Mouse (Mus musculus) T-helper 17 cell (primary cell): ENCODE results near the gene Cntn1.

Experiments
- in situ Hi-C, 2 experiments: fragments of 300-600 bp; cut with MboI, MseI; formaldehyde crosslinking; loops; 1 replicate in 1 of 2; 2 replicates in 1 of 2; pipeline ENCODE4 v1.15.1; 2025; ENCODE audit warnings: high pct_unique_total_duplicates in 2 of 2

Gene Cntn1

DNA sequence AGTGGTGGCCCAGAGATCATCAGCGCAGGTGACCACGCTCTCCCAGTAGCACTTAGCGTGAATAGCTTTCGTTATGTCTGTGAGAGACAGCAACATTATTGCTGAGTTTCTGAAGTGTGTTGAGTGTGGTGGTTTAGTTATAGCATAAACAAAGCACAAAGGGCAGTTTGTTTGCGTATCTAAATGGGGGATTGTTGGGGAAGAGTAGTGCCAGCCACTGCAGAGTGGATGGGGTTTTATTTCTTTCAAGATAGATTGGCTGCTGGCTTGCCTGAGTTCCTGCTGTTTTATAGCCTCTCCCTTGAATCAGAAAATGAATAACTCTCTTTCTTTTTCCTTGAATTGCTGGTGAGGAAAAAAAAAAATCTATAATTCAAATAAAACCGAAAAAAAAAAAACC lies 86.1 kb downstream of the Cntn1 start:
- in situ Hi-C loops = no loop called here

DNA sequence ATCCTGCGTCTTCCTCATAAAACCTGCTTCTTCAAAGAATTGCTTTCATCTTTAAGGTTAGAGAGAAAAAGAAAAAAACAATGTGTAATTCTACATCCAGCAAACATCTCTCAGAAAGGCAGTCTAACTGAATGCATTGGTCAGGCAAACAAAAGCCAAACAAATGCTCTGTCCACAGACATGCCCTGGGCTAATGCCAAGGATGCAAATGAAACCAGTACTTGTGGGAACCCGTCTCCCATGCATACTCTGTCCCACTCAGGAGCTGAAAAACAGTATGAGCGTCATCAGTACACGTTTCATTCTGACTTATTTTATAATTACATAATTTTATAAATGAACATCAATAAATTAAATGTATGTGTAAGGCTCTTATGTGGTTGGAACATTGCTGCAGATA lies 91.0 kb downstream of the Cntn1 start:
- in situ Hi-C loops = no loop called here

DNA sequence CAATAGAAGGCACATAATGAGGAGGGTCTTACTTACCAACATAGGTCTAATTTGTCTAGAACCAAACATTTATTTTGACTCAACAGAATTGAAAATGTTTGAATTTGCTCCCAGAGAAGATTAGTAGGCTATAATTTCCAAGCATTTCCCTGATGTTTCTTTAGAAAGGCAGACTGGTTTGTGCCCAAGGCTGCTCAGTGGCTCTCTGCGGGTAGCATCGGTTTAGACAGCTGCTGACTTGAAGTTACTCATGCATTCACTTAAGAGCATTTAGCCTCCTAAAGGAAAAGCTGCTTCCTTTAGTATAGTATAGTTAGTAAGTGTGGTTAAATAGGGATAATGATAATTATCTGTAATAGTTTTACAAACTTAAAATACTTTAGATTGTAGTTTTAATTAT lies 104.0 kb downstream of the Cntn1 start:
- in situ Hi-C loops = no loop called here

DNA sequence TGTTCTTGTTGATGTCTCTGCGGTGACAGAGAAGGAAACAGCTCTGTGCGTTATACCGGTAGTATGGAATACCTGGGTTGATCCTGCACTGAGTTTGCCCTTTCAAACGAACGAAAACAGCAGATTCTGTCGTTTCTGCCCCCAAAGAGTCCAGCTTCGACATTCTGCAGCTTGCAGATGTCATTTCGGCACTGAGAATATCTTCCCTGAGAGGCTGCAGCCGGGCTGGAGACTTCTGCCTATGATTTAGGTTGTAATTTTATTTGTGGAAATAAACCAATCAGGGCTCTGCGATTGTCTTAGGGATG lies 109.8 kb downstream of the Cntn1 start:
- in situ Hi-C loops = no loop called here

DNA sequence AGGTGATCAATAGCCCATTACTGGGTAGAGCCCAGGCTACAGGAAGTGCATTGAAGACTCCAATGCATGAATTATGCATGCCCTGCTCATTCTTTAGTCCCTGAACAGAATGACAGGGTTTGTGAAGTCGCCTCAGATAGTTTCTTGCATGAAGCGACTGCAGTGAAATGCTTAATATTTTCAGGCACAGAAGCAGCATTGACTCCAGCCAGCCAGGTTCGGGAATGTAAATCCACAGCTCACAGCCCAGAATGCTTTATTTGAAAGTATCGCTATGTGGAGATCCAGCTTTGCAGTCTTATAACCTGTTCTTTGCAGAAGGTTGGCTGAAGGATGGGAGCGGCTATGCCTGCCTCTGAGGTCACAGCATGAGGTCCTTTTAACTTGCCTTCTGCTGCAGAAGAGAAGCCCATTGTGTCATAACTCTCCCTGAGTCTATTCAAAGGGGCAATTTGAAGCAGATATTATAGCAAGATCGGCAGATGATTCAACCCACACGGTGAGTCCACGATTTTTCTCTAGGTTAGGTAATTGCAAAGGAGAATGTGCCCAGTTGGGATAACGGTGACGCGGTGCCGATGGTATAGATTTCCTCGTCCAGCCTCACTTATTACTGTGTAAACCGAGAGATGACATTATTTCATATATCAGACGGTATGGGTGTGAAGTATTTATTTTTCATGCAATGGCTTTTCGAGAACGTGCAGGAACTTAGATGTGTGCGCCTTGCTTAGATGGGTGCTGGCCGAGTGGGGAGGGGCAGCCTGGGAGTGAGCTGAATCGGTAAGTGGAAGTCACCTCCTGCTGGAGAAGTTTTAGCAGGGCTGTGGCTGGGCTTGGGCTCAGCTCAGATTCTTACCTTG lies 110.4 kb downstream of the Cntn1 start:
- in situ Hi-C loops = no loop called here

DNA sequence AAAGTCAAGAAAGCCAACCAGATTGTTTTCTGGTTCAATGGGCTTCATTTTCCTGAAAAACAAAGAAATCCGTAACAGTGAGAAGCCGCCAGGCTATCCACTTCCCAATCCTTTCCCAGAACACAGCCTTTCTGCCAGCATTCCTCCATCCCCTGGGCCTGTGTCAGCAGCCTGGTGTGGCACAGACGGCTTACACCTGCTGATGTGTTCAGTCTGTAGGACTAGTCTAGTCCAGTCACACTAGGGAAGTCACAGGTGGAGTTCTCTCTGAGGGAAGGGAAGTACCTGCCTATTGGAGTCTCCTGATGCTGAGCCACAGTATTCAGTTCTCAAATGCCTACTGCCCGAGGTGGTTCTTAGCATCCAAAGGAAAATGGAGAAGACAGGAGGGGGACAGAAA lies 111.9 kb downstream of the Cntn1 start:
- in situ Hi-C loops = no loop called here

DNA sequence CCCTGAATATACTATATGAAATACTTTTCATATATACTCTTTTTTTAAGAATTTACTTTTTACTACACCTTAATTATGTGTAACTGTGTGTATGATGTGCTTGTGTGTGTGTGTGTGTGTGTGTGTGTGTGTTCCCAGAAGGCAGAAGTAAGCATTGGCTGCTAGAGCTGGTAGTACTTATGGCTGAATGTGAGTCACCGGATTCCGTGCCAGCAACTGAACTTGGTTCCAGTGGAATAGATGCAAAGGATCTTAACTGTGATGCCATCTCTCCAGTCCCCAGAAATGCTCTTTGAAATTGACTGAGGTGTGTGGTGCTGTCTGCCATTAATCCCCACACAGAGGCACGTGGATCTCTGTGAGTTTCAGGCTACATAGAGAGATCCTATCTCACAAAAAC lies 113.2 kb downstream of the Cntn1 start:
- in situ Hi-C loops = no loop called here

DNA sequence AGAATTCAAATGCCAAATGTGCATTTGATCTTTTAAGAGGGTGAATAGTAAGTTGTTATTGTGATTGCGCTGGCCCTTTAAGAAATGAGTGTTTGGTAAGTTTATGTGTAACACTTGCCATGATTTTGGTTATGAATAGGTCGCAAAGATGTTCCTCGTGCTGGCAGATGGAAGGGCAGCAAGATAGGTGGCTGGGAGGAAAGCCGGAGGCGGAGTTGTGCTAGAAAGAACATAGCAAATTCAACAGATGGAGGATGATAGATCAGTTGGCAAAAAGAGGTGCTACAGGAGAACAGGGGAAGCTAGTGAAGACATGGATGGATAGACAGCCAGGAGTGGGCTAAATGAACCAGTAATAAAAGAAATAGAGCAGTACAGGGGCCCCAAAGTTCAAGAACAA lies 115.3 kb downstream of the Cntn1 start:
- in situ Hi-C loops = no loop called here

DNA sequence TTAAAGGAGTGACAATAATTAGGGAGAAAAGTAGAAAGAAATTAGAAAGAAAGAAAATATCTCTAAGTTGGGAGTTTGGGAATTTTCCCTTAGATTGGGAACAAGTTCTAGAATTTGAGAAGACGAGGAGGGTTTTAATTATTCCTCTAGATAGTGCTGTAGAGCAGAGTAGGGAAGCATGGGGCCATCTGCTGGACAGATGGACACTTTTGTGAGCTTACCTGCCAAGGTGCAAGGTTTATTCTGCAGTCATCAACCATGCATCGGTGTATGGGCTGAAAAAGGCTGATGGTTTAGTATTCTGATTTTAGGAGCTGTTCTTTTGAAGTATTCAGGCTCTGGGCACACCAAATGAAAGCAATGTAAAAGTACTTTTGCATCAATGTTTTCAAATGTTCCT lies 124.8 kb downstream of the Cntn1 start:
- in situ Hi-C loops = no loop called here

DNA sequence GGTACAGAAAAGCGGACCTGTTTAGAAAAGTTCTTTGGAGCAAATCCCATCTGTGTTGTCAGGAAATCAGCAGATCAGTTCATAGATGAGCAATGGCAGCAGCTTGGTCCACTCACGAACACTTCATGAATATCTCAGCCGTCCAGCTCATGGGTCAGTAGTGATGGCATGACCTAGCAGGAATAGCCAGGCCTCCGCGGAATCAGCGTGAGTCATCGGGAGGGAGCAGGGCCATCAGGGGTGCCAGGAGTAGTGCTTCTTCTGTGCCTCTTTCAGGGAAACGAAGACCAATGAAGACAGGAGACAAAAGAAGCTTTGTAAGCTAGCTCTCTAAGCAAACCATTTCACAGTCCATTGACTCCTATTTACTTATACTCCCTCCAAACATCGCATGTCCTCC lies 126.4 kb downstream of the Cntn1 start:
- in situ Hi-C loops = no loop called here

DNA sequence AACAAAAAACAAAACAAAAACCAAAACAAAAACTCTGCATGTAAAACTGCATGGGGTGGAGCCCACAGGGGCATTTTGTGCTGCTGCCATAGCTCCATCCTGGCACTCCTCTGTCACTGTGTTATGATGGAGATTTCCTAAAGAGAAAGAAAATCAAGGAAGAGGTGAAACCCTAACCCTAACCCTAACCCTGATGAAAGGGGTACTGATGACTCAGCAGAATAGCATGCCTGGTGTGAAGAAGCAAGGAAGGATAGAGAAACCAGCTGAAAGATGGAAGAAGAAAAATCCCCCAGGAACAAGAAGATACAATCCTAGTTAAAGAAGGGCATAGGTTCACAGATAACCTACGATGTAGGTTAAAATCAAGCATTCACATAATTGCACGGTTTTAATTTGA lies 134.5 kb downstream of the Cntn1 start:
- in situ Hi-C loops = no loop called here

DNA sequence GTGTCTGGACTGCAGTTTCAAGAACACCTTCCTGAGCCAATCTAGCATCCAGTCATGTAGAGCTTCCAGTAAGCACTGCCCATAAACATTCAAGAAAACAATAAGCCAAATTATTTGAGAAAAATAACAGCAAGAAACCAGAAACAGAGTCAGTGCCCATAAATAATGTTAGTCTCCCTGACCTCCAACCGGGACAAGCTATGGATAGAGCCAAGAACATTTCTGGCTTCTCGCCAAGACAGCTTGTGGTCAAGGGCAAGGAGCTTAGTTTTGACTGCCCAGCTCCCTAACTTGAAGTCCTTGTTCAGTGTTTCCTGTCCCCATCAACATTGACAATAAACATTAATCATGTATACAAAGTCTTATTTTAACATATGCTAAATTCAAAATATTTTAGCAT lies 139.0 kb downstream of the Cntn1 start:
- in situ Hi-C loops = no loop called here

DNA sequence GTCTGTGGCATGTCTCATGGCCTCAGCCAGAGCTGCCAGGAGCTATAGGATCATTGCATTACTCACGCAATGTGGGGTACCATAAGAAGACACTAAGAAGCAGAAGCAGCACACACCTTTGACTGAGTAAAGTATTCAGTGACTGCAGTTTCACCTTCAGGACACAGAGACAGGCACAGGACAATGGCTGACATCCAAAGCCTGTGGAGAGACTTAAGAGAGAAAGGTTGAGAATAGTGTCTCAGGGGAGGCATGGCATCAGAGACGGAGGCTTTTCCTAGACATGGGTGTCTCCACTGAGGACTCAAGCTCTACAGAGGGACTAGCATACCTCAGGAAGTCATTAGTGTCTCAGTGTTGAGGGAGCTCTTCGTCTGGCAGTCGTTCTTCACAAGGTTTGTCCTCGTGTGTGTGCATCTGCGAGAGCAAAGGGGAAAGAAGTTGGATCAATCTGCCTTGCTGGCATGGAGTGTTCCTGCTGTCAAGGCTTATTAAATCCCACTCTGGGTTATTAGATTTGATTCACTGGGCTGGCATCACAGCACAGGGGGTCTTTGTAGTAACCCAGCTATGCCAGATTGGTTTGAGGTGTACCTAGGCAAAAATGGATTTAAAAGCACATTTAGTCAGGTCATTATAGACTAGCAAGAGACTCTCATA lies 149.5 kb downstream of the Cntn1 start:
- in situ Hi-C loops = loop anchor here in 1 of 2 experiments (10.0 kb wide), 1 partner anchor 1956 kb away; no protein-coding TSS in a partner anchor

DNA sequence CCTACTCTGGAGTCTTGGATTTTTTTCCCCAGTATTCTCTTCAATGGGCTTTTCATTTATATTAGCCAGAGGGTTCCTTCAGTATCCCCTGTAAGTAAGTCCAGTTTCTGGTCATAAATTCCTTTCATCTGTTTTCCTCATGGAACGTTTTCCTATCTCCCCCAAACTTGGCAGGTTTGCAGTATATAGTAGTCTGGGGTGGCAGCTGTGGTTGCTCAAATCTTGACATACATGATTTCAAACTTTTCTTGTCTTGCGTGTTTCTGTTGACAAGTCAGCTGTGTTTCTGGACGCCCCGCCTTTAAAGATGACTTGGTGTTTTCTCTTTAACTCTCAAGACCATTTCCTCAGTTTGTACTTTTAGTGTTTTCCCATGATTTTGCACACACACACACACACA lies 155.7 kb downstream of the Cntn1 start:
- in situ Hi-C loops = loop anchor here in 1 of 2 experiments (10.0 kb wide), 1 partner anchor 1962 kb away; no protein-coding TSS in a partner anchor

DNA sequence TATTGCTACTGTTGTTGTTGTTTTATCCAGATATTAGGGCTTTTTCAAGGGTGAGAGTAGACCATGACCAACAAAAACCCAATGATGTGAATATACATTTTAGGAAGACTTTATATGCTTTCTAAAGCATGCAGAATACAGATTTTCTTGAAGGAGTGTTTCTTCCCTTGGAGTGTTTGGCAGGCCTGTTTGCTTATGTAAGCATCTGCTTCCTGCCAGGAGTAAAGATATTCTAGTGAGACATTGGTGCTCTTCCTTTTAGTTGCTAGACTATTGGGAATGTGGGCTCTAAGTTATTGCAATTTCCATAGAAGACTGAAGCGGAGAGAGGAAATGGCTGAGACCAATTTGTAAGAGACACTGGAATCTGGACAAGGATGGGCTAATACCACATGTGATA lies 158.8 kb downstream of the Cntn1 start:
- in situ Hi-C loops = loop anchor here in 1 of 2 experiments (10.0 kb wide), 1 partner anchor 1965 kb away; no protein-coding TSS in a partner anchor

DNA sequence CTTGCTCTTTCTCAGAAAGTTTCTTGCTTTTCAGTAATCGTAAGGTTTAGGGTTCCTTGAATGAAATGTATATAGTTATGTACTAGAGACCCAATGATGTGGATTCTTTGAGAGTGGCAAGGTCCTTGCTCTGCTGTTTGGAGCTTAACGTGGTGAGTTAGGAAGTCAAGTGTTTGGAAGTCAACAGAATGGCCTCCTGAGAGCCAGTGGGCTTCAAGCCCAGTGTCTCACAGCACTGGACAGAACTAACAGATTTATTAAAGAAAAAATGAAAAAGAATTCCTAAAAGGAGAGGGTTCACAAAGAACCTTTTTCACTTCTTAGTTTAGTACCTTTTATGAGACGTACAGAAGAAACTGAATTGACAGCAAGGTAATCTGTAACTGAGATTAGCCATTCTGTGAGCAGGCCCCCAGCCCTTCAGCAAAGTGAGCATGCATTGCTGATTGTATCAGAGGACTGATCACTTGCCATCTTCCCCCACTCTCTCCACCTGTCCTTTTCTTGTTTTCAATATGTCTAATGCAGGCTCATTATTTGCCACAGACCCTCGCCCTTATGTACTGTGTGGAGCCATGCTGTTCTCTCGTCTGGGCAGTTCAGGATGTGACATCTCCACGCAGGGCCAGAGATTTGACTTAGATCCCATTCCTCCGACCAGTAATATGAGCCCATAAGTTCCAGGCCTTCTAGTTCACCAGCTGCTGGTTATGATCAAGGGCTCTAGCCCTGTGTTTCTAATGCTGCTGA lies 159.7 kb downstream of the Cntn1 start:
- in situ Hi-C loops = no loop called here

DNA sequence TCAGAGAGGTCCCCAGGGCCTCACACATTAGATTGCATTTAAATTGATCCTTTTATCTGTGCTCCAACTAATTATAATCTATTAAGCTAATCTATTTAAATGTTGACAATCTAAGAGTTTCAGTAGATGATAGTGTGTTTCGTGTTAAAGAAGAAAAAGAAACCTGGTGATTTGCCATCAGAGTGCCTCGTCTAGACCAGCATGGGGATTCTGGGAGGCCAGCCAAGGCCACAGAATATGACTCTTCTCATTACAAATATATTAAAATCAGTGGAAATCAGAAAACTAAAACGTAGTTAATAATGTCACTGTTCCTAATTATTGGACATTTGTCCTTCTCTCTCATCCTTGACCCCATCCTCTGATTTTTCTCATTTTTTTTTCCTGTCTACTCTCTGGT lies 164.9 kb downstream of the Cntn1 start:
- in situ Hi-C loops = loop anchor here in 1 of 2 experiments (5.0 kb wide), 1 partner anchor 439 kb away; no protein-coding TSS in a partner anchor

DNA sequence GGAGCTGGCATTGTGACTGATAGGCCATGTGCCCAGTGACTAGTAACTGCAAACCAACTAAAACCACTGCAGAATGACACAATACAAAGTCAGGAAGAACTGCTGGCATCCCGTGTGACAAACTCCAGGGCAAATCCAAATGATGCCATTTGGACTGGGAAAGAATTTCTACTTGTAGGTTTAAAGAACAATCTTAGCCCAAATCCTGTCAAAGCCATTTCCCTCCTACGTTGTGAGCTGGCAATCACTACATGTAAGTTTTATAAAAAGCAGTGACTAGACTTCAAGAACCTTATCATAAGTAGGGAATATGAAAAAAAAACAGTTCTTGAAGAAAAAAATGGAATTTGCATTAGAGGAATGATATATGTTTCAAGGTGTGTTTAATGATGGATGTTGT lies 170.5 kb downstream of the Cntn1 start:
- in situ Hi-C loops = no loop called here

DNA sequence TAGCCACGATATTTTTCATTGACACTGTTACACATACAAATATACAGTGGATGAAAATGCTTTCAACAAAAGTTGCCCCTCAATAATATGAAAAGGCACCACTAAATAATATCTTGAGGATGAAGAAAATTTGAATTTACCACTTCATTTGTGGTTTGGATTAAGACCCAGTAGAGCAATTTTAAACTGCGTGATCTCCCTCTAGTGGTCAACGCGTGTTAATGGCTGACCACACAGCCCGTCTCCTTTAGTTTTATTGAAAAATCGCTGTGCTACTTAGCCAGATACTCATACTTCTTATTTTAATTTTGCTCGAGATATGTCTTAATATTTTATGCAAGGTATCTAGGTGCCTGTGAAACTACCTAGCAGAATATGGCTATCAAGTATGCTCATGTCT lies 180.4 kb downstream of the Cntn1 start:
- in situ Hi-C loops = loop anchor here (5.0 to 25.0 kb wide), 2 partner anchors 264 to 444 kb away; no protein-coding TSS in a partner anchor

DNA sequence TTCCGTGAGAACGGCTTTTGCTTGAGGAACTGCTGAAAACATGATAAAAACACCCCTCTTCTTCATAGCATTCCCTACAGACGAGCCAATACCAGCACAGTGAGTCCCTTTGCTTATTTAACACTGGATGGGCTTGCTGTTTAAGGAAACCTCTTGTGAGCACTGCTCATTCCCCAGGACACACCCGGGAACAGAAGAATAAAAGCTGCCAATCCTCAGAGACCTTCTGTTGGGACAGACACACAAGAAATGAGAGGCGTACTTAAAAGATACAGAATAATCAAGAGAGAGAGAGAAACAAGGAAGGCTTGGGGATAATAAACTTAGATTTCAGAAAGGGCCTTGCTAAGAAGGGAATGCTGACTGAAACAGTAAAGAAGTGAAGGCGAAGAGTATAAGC lies 184.9 kb downstream of the Cntn1 start:
- in situ Hi-C loops = loop anchor here in 1 of 2 experiments (25.0 kb wide), 1 partner anchor 449 kb away; no protein-coding TSS in a partner anchor

DNA sequence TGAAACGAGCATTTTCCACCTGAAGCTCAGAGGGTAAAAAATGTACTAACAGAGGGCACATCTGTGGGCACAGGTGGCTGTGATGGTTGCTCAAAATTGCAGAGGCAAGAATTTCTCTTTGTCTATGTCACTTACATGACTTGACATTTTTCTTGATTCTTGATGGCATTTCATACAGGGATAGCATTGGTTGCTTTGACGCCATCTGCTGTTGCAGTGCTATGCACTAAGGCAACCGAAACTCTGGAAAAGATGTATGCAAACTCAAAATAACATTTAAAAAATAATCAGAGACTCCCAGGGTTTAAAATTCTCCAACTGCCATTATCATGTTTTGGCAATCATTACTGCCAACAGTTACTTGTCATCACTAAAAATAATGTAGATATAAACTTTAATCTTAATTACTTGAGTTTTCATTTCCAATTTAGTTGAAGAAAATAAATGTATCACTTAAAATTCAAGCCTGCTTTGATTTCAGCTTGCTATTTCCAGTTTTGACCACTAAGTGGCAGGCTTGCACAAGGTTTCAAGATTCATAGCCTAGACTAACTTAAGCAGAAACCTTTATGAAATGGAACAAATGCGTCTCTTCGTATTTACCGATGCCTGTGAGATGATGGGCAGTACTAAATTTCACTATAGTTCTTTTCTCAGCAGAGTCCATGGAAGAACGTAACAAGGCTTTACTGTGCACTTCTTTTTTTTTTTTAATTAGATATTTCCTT lies 214.2 kb downstream of the Cntn1 start:
- in situ Hi-C loops = no loop called here

DNA sequence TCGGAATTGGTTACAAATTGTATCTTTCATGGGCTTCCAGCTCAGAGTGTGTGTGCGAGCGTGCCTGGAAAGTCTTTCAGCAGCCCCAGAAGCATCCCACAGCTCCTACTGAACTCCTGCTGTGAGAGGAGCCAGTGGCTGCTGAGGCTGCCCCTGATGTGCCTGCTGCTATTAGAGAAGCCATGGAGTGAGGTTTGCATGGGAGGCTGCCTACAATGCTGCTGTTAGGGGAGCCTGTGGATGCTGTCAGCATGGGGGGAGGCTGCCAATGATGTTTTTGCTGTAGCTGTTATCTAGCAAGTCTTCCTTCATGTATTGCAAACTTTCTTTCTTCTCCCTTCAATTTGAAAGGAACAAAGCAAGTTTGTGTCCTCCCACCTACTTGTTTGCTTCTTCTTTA lies 217.4 kb downstream of the Cntn1 start:
- in situ Hi-C loops = no loop called here
